ENCODE assay signal across 9 mouse cellular contexts in the genomic region with DNA sequence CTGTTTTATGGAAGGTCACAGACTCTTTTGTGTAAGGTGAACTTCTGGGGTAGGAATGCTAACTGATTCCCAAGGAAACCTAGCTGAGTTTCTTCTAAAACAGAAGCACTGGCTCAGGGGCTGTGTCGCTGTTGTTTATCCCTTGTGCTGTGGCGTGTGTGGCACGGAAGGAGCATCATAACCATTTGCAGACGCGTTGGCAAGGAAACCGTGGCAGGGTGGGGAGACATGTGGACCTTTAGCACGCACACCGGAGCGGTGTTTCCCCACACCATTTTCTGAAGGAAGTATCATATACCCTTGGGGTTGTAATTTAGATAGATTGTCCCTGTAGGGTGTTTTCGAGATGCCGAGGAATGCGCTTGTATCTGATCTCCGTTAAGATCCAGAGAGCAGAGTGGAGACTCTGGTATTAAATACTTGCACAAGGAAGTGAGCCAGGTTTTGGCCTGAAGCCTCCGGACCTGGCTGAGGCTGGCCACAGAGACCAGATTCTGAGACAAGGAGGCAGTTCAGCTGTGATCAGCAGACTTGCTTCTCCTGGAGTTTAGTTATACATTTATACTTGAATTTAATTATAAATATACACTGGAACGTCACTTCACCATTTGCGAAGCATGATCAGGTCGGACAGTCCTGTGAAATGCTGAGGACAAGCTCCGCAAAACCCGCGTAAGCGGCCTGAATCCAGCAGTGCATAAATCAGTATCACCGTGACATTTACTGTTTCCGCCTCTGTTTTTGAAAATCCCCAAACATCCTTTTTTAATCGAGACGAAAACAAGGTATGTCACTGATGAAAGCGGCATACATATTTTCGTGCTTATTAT.
DNase-seq lines count a peak whose midpoint lies in the region; ATAC-seq lines count a peak whose summit lies in the region.
"Had no signal": no experiment of that assay in that cellular context is flagged by ENCODE, and none has a peak within 500 bp of the region (broad histone marks: within the 10 kb centered on the region; RNA-seq: fewer than 3 reads in every experiment).

No protein-coding gene starts in this region.

- H3K27me3 ChIP-seq in embryonic facial prominence, embryonic 15.5 days = no peaks in the 10 kb centered on the region
- H3K27me3 ChIP-seq in kidney, embryonic 14.5 days (ENCODE audit: control insufficient read depth, insufficient read depth, low read length) = no peaks in the 10 kb centered on the region
- no peaks in the 10 kb centered on the region for H3K27me3 ChIP-seq in midbrain, embryonic 16.5 days (ENCODE audit: control insufficient read depth, insufficient read depth, low read depth, low read length)
- H3K27me3 ChIP-seq: megakaryocyte, embryonic 14.5 days had no signal

- ATAC-seq in embryonic facial prominence, embryonic 15.5 days (ENCODE audit: insufficient number of reproducible peaks, low FRiP score, low TSS enrichment, low read depth) = no peak
- ATAC-seq in kidney, embryonic 14.5 days (ENCODE audit: low FRiP score, low TSS enrichment) = peak; percentile 62; the same call in 1 of the 2 replicates
- peak; percentile 29; the same call in 1 of the 2 replicates for ATAC-seq in midbrain, embryonic 16.5 days
- ATAC-seq in monocyte, adult 5-6 weeks (replicated peaks; ENCODE audit: insufficient number of reproducible peaks, low FRiP score, low TSS enrichment, poor library complexity, severe bottlenecking) = no peak

- DNase-seq in left cerebral cortex, postnatal 4 days = peak; percentile 24
- no peak for DNase-seq in left cerebral cortex, postnatal 10 days (ENCODE audit: extremely low spot score in 1 of 2, low spot score in 2 of 2)
- DNase-seq in urinary bladder, postnatal 10 days (ENCODE audit: low spot score) = no peak
- no peak for DNase-seq in thymus, postnatal 36 days

- H3K4me3 ChIP-seq in embryonic facial prominence, embryonic 15.5 days (replicated peaks) = peak overlapping the region; percentile 22
- no peak overlapping the region for H3K4me3 ChIP-seq in kidney, embryonic 14.5 days (ENCODE audit: low read length)
- H3K4me3 ChIP-seq in midbrain, embryonic 16.5 days (ENCODE audit: low read depth, low read length) = no peak overlapping the region
- H3K4me3 ChIP-seq: megakaryocyte, embryonic 14.5 days had no signal

- whole genome bisulfite sequencing in embryonic facial prominence, embryonic 15.5 days = 21% methylated on average over 27 of the region's 27 CpGs
- WGBS in kidney, embryonic 14.5 days = 49% methylated on average over 27 of the region's 27 CpGs
- WGBS in midbrain, embryonic 16.5 days = 57% methylated on average over 27 of the region's 27 CpGs

- no peaks in the 10 kb centered on the region for H3K36me3 ChIP-seq in embryonic facial prominence, embryonic 15.5 days
- no peaks in the 10 kb centered on the region for H3K36me3 ChIP-seq in kidney, embryonic 14.5 days (ENCODE audit: control insufficient read depth, insufficient read depth, low read length)
- H3K36me3 ChIP-seq in midbrain, embryonic 16.5 days (ENCODE audit: control insufficient read depth, insufficient read depth, low read length) = no peaks in the 10 kb centered on the region

- H3K4me1 ChIP-seq in embryonic facial prominence, embryonic 15.5 days = peaks cover 24% of the 10 kb centered on the region
- no peaks in the 10 kb centered on the region for H3K4me1 ChIP-seq in kidney, embryonic 14.5 days (ENCODE audit: control insufficient read depth, insufficient read depth, low read length)
- H3K4me1 ChIP-seq in midbrain, embryonic 16.5 days (ENCODE audit: control insufficient read depth, insufficient read depth, low read length) = peaks cover 13% of the 10 kb centered on the region
- H3K4me1 ChIP-seq: megakaryocyte, embryonic 14.5 days had no signal

- intact Hi-C loops in left cerebral cortex, postnatal 4 days (cut with DNase I) = no loop called here
- intact Hi-C loops in left cerebral cortex, postnatal 10 days (cut with DNase I) = no loop called here

- peak overlapping the region; percentile 48 for H3K4me2 ChIP-seq in embryonic facial prominence, embryonic 15.5 days (replicated peaks)
- no peak overlapping the region for H3K4me2 ChIP-seq in kidney, embryonic 14.5 days (replicated peaks; ENCODE audit: low read depth, low read length)
- H3K4me2 ChIP-seq in midbrain, embryonic 16.5 days (ENCODE audit: low read length) = peak overlapping the region; percentile 37

- peak overlapping the region; percentile 19; the same call in 1 of the 2 replicates for H3K27ac ChIP-seq in embryonic facial prominence, embryonic 15.5 days (replicated peaks)
- no peak overlapping the region for H3K27ac ChIP-seq in kidney, embryonic 14.5 days (ENCODE audit: low read depth, low read length)
- H3K27ac ChIP-seq in midbrain, embryonic 16.5 days (ENCODE audit: low read length) = peak overlapping the region; percentile 31; the same call in 1 of the 2 replicates

- no peaks in the 10 kb centered on the region for H3K9me3 ChIP-seq in embryonic facial prominence, embryonic 15.5 days (replicated peaks)
- H3K9me3 ChIP-seq in kidney, embryonic 14.5 days (ENCODE audit: control insufficient read depth, low read length) = no peaks in the 10 kb centered on the region
- H3K9me3 ChIP-seq in midbrain, embryonic 16.5 days (replicated peaks; ENCODE audit: control insufficient read depth, low read length, poor library complexity, severe bottlenecking) = no peaks in the 10 kb centered on the region

- no peak overlapping the region for H3K9ac ChIP-seq in embryonic facial prominence, embryonic 15.5 days
- no peak overlapping the region for H3K9ac ChIP-seq in kidney, embryonic 14.5 days (ENCODE audit: low read depth, low read length)
- no peak overlapping the region for H3K9ac ChIP-seq in midbrain, embryonic 16.5 days (ENCODE audit: low read depth, low read length)

Comparison
In these comparisons a context has a peak if more than half of its experiments do, and no peak if none do; other contexts are left out.
1. ATAC-seq: peak in kidney, embryonic 14.5 days (single experiment) and midbrain, embryonic 16.5 days (single experiment); none in embryonic facial prominence, embryonic 15.5 days (single experiment) and monocyte, adult 5-6 weeks (single experiment).